ENCODE assay signal across 23 mouse cellular contexts in genomic region chr19:51237509-51238180, GRCm38 (mm10).
A peak's percentile ranks its signal among the peaks of the same experiment; 100 is the strongest.
DNase-seq lines count a peak whose midpoint lies in the region; ATAC-seq and TF ChIP-seq lines count a peak whose summit lies in the region.
"Had no signal": no experiment of that assay in that cellular context is flagged by ENCODE, and none has a peak within 500 bp of the region (broad histone marks: within the 10 kb centered on the region; RNA-seq: fewer than 3 reads in every experiment).

No protein-coding gene starts in this region.

- H3K36me3 ChIP-seq in kidney, embryonic 14.5 days (ENCODE audit: control insufficient read depth, insufficient read depth, low read length) = no peaks in the 10 kb centered on the region
- no peaks in the 10 kb centered on the region for H3K36me3 ChIP-seq in kidney, adult 2 months (ENCODE audit: control insufficient read depth, insufficient read depth, low read length)
- H3K36me3 ChIP-seq in kidney, embryonic 16.5 days (ENCODE audit: insufficient read depth, low read length) = no peaks in the 10 kb centered on the region
- H3K36me3 ChIP-seq: embryonic facial prominence, embryonic 10.5 days; embryonic facial prominence, embryonic 12.5 days; forebrain, embryonic 15.5 days; G1E had no signal

- H3K9ac ChIP-seq in kidney, embryonic 14.5 days (ENCODE audit: low read depth, low read length) = no peak overlapping the region
- no peak overlapping the region for H3K9ac ChIP-seq in kidney, embryonic 16.5 days (replicated peaks; ENCODE audit: low read length)
- H3K9ac ChIP-seq: embryonic facial prominence, embryonic 12.5 days; forebrain, embryonic 13.5 days; forebrain, embryonic 15.5 days had no signal

- H3K4me3 ChIP-seq in kidney, embryonic 14.5 days (ENCODE audit: low read length) = no peak overlapping the region
- H3K4me3 ChIP-seq in kidney, adult 2 months (ENCODE audit: insufficient read depth, low read depth, low read length) = no peak overlapping the region
- H3K4me3 ChIP-seq in kidney, embryonic 16.5 days (ENCODE audit: low read length) = no peak overlapping the region
- H3K4me3 ChIP-seq: embryonic facial prominence, embryonic 10.5 days; embryonic facial prominence, embryonic 12.5 days; forebrain, embryonic 13.5 days; forebrain, embryonic 15.5 days had no signal

- TF ChIP-seq CTCF in kidney, adult 2 months (conservative IDR thresholded peaks at IDR 0.05; ENCODE audit: insufficient read depth, insufficient read length, low read depth, low read length) = no peak

- no peak overlapping the region for H3K4me2 ChIP-seq in kidney, embryonic 14.5 days (replicated peaks; ENCODE audit: low read depth, low read length)
- no peak overlapping the region for H3K4me2 ChIP-seq in kidney, embryonic 16.5 days (replicated peaks; ENCODE audit: low read depth, low read length)
- H3K4me2 ChIP-seq: embryonic facial prominence, embryonic 12.5 days; forebrain, embryonic 13.5 days; forebrain, embryonic 15.5 days had no signal

- H3K27ac ChIP-seq in kidney, embryonic 14.5 days (ENCODE audit: low read depth, low read length) = no peak overlapping the region
- H3K27ac ChIP-seq in kidney, adult 2 months (ENCODE audit: insufficient read depth, low read depth, low read length) = no peak overlapping the region
- no peak overlapping the region for H3K27ac ChIP-seq in kidney, embryonic 16.5 days (ENCODE audit: low read length)
- H3K27ac ChIP-seq: embryonic facial prominence, embryonic 10.5 days; embryonic facial prominence, embryonic 12.5 days; forebrain, embryonic 13.5 days; forebrain, embryonic 15.5 days had no signal

- TF ChIP-seq POLR2A in kidney, adult 2 months (IDR thresholded peaks at IDR 0.05; ENCODE audit: low read depth, low read length) = no peak

- no peaks in the 10 kb centered on the region for H3K4me1 ChIP-seq in kidney, embryonic 14.5 days (ENCODE audit: control insufficient read depth, insufficient read depth, low read length)
- H3K4me1 ChIP-seq in kidney, adult 2 months (ENCODE audit: control insufficient read depth, insufficient read depth, low read length) = no peaks in the 10 kb centered on the region
- H3K4me1 ChIP-seq in kidney, embryonic 16.5 days (ENCODE audit: insufficient read depth, low read length) = no peaks in the 10 kb centered on the region
- H3K4me1 ChIP-seq: embryonic facial prominence, embryonic 10.5 days; embryonic facial prominence, embryonic 12.5 days had no signal

- peak; percentile 85 for ATAC-seq in kidney, embryonic 14.5 days (ENCODE audit: low FRiP score, low TSS enrichment)
- peak; percentile 85 for ATAC-seq in kidney, embryonic 16.5 days (ENCODE audit: low FRiP score, low TSS enrichment)
- ATAC-seq: activated CD4-positive, CD25-positive, alpha-beta regulatory T cell, adult 4 months; CD4-positive, CD25-positive, alpha-beta regulatory T cell, adult 4 months; forebrain, embryonic 13.5 days; forebrain, embryonic 15.5 days; Patski had no signal

- H3K9me3 ChIP-seq in kidney, embryonic 14.5 days (ENCODE audit: control insufficient read depth, low read length) = no peaks in the 10 kb centered on the region
- no peaks in the 10 kb centered on the region for H3K9me3 ChIP-seq in kidney, embryonic 16.5 days (ENCODE audit: low read length)
- H3K9me3 ChIP-seq: embryonic facial prominence, embryonic 10.5 days; embryonic facial prominence, embryonic 12.5 days; forebrain, embryonic 13.5 days; forebrain, embryonic 15.5 days had no signal

- WGBS in kidney, embryonic 14.5 days = 30% methylated on average over 1 of the region's 1 CpGs
- 52% methylated on average over 1 of the region's 1 CpGs for WGBS in kidney, adult 2 months
- WGBS in kidney, embryonic 16.5 days = 35% methylated on average over 1 of the region's 1 CpGs

- no peak for DNase-seq in kidney, adult 2 months
- DNase-seq in kidney, adult 18-20 months = no peak
- DNase-seq in mesoderm, embryonic 11.5 days (ENCODE audit: low read depth, low spot score) = peak; percentile 8
- DNase-seq: adrenal gland, adult 8-10 months; adrenal gland, postnatal 14 days; adrenal gland, postnatal 36 days; B cell, adult 2 months; cerebellum, adult 11-12 months; cerebellum, adult 2 months; cerebellum, adult 9-10 months; cerebellum, postnatal 10 days; cerebellum, postnatal 25 days had no signal

- H3K27me3 ChIP-seq in kidney, embryonic 14.5 days (ENCODE audit: control insufficient read depth, insufficient read depth, low read length) = no peaks in the 10 kb centered on the region
- no peaks in the 10 kb centered on the region for H3K27me3 ChIP-seq in kidney, adult 2 months (replicated peaks; ENCODE audit: control insufficient read depth, insufficient read depth, low read length)
- H3K27me3 ChIP-seq in kidney, embryonic 16.5 days (ENCODE audit: insufficient read depth, low read length) = no peaks in the 10 kb centered on the region
- H3K27me3 ChIP-seq: CH12.LX; embryonic facial prominence, embryonic 12.5 days; forebrain, embryonic 13.5 days; forebrain, embryonic 15.5 days; Patski had no signal
